Mouse (Mus musculus) kidney, postnatal 14 days (tissue): ENCODE data around the gene Eef2.
"Not testable (repeated sequence)": the region's sequence is repeated elsewhere in the genome, so short reads cannot be mapped to it uniquely, and the experiment has no call there.

Source experiments
- DNase-seq: peaks from one replicate; pipeline ENCODE4 v3.0.0; 2022; ENCODE audit warnings: mixed read lengths

The Eef2 gene

GRCm38 (mm10) chr10:81202978-81203720 lies 26.7 kb downstream of the Eef2 start:
- DNase-seq = no peak

GRCm38 (mm10) chr10:81204137-81204536 lies 27.7 kb downstream of the Eef2 start:
- DNase-seq = no peak

GRCm38 (mm10) chr10:81210154-81210553 lies 33.7 kb downstream of the Eef2 start:
- no peak for DNase-seq

GRCm38 (mm10) chr10:81216260-81216659 lies 39.8 kb downstream of the Eef2 start:
- DNase-seq = no peak

GRCm38 (mm10) chr10:81216810-81217209 lies 40.4 kb downstream of the Eef2 start:
- DNase-seq = no peak

- DNase-seq = not testable (repeated sequence)
Measured at GRCm38 (mm10) chr10:81217267-81217666, 40.8 kb downstream of the Eef2 start.

- peak; percentile 72 for DNase-seq
Measured at GRCm38 (mm10) chr10:81217964-81218363, 41.5 kb downstream of the Eef2 start.

- DNase-seq = no peak
Measured at GRCm38 (mm10) chr10:81221402-81222015, 45.1 kb downstream of the Eef2 start.

- not testable (repeated sequence) for DNase-seq
Measured at GRCm38 (mm10) chr10:81223731-81224130, 47.3 kb downstream of the Eef2 start.

- DNase-seq = no peak
Measured at GRCm38 (mm10) chr10:81229735-81230437, 53.5 kb downstream of the Eef2 start.

- DNase-seq = no peak
Measured at GRCm38 (mm10) chr10:81230438-81231332, 54.3 kb downstream of the Eef2 start, which contains the start of gene Atcay. Gene Atcay (minus strand): TSS chr10:81230833.

- no peak for DNase-seq
Measured at GRCm38 (mm10) chr10:81231436-81231835, 55.0 kb downstream of the Eef2 start.
